Mouse (Mus musculus): ENCODE results near the gene Gm3625.
A peak's percentile ranks its signal among the peaks of the same experiment; 100 is the strongest.

Gm3625 gene

DNA sequence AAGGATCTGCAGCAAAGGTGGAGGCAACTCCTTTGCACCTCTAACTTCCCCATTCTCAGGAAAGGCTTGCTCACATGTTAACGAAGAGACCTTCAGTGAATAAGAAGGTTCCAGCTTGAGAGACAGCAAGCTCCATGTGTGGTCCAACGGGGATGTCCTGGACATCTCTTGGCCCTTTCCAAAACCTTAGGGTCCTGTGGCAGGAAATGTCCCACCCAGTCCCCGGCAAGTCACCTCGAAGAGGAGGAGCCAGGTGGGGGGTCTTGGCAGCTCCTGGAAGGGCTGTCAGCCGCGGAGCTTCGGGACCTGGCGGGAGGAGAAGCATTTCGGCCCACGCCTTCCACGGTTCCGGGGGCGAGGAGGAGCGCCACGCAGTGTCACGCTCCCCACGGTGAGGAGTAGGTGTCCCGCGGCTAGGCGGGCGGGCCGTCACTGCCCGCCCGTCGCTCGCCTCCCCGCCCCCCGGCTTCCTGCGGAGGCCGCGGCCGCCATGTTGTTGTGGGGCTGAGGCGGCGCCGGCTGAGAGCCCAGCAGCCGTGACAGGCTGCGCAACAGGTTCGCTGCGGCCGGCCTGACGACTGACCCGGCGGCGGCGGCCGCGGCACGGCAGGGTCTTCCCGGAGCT lies at the start of gene Gm3625, which contains the start of gene Itsn2:
Gm3625 (minus strand) TSS at position 387 of the 625 bp plus-strand sequence.
Itsn2 (plus strand) TSS at position 98 of the 625 bp plus-strand sequence.
- peak; percentile 35 to 63 for DNase-seq (ENCODE audit: low spot score in 2 of 2)

DNA sequence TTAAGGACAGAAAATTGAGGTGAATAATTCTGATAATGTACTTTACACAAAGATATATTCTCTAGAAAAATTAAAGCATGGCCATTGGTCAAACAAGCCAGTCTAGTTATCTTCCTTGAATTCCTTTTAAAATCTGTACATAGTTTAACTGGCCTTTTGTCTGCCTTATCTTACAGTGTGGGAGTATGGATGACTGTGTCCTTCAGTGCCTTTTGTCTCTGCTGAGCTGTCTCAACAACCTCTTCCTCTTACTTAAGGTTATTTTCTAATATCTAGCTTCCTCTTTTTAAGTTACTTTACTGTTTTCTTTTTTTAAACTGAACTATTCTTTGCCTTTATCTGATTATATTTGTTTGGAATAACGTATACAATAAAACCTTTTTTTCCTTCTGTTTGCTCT lies 48.0 kb upstream of the Gm3625 start:
- no peak for DNase-seq (ENCODE audit: low spot score in 2 of 2)

DNA sequence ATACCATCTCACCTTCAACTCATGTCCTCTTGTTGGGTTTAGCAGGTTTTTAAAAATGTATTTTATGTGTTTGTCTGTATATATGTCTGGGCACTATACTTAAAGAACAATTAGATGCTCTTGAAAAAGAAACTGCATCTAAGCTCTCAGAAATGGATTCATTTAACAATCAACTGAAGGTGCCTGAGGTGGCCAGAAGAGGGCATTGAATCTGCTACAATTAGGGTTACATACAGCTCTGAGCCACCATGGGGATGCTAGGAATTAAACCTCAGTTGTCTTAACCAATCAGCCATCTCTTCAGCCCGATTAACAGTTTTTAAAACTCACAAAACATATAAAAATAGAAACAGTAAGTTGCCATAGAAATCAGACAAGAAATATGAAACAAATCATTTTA lies 45.7 kb upstream of the Gm3625 start:
- no peak for DNase-seq (ENCODE audit: low spot score in 2 of 2)

DNA sequence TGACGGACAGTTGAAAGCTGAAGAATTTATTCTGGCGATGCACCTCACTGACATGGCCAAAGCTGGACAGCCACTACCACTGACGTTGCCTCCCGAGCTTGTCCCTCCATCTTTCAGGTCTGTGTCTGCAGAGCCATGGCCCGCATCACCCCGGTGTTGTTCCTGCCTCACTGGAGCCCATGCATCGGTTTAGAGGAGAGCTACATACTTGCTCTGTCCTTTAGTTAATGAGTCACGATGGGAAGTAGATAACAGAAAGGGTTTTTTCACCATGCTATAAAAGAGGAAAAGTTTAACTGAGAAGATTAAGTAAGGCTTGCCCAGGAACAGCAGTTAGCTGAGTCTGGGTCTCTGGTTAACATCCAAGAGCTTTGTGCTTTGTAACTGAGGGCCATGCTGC lies 40.2 kb upstream of the Gm3625 start:
- no peak for DNase-seq (ENCODE audit: low spot score in 2 of 2)

DNA sequence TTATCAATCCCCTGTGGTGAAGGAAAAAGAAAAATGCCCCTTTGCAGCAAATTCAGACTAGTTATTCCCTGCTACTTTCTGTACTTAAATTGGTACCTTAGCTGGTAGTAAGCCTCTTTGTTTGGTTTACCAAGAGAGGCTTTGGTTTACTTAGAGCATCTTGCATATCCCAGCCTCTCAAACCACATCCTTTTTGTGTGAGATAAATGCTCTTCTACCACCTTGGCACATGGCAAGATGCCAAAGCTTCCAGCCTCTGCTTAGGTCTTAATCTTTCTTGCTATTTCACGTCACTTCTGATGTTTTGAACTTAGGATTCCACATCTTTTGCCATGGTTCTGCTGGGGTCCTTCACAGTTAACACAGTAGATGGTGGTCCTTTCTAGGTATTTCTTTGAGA lies 31.5 kb upstream of the Gm3625 start:
- no peak for DNase-seq (ENCODE audit: low spot score in 2 of 2)

DNA sequence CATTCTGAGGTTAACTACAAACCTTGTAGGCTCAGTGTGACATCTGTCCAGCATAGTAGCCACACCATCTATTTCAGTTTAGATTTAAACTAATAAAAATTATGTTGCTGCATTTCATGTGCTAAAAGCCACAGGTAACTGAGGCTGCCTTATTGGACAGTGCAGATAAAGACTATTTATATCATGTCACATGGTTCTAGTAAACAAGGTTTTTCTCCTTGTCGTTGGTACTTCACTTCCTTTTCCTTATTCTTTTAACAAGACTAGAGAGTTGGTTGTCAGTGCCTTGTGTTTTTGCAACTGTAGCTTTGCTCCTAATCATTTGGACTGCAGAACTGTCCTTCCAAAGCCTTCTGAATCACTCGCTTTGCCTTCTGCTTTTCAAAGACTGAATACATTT lies 22.0 kb upstream of the Gm3625 start:
- DNase-seq (ENCODE audit: low spot score in 2 of 2) = no peak

DNA sequence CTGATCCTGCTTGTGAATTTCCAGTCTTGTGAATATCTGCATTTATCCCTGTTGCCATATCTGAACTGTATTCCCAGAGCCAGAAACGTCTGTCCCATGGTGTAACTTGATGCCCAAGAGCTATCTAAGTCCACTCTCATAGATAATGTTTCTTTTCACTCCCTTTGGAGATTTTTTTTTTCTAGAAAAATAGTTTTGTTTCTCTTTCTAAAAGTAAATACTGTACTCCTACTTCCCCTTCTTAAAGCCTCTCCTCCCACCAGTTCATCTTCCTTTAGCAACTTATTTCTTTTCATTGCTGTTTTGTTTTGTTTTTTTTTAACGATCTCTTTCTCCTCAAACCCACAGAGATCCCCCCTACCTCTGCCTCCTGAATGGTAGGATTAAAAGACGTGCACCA lies 13.9 kb upstream of the Gm3625 start:
- DNase-seq (ENCODE audit: low spot score in 2 of 2) = no peak

DNA sequence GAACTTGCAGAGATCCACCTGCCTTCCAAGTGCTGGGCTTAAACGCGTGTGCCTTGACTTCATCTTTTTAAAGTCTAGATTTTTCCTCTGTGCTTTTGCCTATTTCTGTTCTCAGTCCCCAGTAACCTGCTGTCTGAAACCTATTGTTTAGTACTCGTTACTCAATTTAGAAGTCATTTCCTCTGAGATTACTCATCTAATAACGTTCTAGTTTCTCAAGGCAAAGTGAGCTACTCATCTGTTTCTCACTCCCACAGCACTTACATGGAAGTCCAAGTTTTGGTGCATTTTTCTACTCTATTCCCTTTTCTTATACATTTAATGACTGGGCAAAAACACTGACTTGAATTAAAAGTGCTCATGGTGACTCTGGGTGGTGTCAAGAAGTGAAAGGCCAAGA lies 7.0 kb upstream of the Gm3625 start:
- no peak for DNase-seq (ENCODE audit: low spot score in 2 of 2)

DNA sequence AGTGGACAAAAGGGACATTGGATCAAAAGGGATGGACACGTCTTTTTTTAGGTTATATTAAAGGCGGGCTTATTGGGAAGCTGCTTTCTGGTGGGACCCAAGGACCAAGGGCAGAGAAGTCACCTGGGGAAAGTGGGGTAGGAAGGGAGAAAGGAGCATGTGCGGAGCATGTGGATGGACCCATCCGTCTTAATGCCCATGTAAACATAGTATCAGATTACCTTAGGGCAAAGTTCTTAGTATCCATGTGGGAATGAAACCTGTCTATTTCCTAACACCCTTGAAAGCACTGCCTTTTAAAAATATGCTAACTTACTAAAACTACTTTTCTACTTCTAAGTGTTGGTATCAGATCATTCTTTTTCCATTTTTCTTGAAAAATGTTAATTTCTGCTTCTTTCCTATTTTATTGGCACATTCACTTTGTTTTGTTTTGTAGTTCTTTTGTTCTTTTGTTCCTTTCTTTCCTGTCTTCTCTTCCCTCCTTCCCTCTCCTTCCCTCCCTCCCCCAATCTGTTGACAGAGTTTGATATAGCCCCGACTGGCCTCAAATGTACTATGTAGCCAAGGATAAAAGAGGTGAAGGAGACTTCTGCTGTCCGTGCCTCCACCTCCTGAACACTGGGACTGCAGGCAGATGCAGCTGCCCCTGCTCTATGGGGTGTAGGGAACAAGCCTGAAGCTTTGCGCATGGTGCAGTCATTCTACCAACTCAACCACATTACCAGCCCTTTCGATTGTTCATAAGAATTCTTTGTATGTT lies 6.1 kb upstream of the Gm3625 start:
- DNase-seq (ENCODE audit: low spot score in 2 of 2) = no peak

DNA sequence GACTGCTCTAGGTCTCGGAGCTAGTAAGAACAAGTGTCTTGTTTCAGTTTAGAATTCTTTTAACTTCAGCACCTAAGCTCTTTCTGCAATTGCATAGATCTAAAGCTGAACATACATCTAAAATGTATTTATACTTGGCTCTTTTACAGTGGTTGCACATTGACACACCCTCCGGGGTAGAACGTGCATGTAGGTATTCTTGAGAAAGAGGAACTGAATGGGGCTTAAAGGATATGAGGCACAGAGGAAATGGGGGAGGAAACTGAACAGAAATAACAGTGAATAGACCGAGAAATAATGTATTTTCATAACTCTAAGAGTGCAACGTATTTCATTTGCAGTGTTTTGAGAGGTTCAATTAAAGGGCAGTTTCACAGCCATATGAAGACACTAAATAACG lies 2.3 kb upstream of the Gm3625 start:
- no peak for DNase-seq (ENCODE audit: low spot score in 2 of 2)

DNA sequence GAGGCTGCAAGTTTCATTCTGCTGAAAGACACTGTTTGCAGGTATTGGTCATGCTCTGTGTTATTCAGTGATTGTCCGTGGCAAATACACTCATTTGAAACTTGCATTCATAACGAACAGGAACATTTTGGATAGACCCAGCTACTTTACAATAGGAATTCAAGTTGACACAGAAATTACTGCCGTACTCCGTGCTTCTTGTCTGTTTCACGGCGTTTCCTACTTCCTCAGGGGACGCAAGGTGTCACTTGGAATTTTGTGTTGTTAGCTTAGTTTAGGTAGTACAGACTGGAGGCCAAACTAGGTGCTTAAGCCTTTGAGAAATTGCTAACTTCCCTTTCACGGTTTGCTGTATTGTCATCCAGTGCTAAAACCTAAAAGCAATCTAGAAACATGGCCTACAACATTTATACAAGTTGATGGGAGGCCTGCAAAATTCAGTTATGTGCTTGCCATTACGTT lies 1.2 kb upstream of the Gm3625 start:
- no peak for DNase-seq (ENCODE audit: low spot score in 2 of 2)

DNA sequence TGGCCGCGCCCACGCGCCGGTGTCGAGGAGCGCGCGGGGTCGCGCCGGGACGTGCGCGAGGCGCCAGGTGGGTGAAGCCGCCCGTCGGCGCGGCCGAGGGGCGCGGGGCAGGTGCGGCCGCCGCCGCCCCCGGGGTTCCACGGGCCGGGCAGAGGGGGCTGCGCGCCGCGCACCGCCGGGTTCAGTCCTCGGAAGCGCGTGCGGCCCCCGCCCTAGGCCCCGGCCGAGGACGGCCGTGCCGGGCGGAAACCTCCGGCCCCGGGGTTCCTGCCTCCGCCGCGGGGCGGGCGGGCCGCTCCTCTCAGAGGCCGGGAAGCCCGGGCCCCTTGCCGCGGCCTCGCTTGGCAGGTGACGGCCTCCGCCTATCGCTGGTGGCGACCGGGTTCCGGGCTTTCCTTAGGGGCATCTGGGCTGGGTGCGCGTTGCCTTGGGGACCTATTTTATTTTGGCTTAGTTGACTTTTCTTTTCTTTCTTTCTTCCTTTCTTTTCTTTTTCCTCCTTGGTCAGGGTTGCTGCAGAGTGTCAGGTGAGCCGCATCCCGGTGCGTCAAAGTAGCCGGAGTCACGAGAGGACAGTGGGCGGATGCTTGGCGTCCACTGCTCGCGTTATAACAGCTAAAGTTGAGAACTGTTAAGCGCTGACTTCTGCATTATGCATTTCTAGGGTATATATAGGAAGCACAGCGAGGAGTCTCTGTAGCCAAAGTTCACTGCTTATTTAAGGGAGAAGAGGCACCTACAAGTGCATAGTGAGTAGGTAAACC lies 621 bp upstream of the Gm3625 start:
- peak in 1 of 2 experiments; percentile 33 for DNase-seq (ENCODE audit: low spot score in 2 of 2)

DNA sequence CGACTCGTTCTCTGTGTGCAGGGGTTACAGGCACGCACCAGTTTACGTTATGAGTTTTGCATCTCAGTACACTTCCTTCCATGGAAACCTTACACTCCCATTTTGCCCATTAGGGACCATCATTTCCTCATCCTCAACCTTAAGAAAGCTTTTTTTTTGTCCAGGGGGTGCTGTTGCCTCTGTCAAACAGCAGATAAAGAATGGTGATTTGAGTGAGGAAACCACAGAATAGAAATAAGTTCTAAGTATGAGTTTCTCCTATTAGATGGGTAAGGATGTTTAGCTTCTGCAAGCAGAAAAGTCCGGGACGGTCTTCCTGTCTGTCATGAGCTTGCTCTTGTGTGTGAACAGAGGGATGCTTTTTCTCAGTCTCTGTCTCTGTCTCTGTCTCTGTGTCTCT lies 702 bp downstream of the Gm3625 start:
- no peak for DNase-seq (ENCODE audit: low spot score in 2 of 2)

DNA sequence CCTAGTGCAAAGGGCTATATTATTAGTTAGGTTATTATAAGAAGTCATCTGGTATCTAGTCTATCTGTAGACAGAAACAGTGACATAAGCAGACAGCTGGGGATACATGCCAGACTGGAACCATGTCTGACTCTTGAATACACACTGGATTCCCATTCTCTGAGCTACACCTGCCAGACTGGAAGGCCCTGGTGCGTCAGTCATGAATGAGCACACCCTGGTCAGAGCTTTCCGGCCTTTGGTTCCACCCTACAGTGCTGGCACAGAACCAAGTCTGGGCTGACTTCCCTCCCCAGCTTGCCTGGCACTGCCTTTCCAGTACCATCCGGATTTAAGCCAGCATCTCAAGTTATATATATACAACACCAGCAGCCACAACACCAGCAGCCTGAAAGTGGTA lies 4.1 kb downstream of the Gm3625 start:
- DNase-seq (ENCODE audit: low spot score in 2 of 2) = peak in 1 of 2 experiments; percentile 51

DNA sequence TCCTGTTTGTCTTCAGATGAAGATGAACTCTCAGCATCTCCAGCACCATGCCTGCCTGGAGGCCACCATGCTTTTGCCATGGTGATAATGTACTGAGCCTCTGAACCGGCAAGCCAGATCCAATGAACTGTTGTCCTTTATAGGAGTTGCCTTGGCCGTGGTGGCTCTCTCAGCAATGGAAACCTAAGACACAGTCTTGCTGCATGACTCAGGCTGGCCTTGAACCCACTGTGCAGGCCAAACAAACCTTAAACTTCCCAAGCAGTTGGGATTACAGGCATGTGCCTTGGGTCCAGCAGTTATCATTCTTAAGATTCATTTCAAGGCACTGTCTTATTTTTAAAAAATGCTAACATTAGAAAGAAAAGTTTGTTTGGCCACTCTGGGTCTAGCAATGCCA lies 4.9 kb downstream of the Gm3625 start:
- DNase-seq (ENCODE audit: low spot score in 2 of 2) = no peak

DNA sequence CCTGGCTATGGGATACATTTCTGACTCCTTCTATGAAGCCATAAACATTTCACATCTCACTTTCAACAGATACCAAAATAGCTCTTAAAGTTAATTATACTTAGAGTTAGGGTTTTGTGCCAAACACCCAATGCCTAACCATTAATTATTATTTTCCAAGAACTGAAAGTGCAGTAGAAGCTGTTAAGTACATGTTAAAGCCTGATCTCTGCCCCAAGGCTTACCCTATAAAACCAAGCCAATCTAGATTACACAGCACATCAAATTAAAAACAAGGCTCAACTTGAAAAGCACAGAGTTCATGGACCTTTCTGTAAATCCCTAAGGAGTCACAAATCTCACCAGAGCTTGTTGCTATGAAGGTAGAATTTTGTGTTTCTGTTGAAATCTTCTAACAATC lies 10.4 kb downstream of the Gm3625 start:
- no peak for DNase-seq (ENCODE audit: low spot score in 2 of 2)

DNA sequence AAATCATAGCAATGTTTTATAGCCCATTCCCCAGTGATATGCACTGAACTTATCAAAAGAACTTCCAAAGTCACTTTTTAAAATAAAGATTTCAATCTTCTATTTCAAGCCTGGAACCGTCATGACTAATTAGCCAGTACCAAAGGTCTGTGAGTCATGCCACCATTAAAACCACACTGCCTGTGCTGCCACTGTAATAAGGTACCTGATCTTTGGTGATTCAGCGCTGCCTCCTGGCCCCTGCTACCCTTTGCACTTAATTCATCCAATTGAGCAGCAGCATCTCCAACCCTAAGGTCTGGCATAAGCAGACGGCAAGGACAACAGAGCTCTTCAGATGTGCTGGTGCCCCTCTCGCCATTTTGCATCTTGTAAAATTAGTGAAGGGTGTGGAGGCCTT lies 18.7 kb downstream of the Gm3625 start:
- no peak for DNase-seq (ENCODE audit: low spot score in 2 of 2)

DNA sequence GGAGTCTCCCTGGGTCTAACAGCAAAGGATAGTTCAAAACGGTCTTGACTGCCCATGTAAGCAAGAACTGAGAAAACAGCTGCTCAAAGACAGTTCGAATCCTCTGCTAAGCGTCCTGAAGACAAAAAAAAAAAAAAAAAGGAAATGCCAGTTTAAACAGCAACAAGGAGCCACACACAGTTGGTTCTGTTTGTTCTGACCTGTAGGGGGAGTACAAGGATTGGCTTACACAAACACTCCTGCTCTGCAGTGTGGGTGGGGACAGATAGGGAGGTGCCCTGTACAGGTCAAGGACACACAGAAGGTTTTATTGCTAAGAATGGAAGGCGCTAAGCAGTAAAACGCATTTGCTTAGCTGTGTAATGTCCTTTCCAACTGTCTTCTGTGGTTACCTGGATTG lies 20.9 kb downstream of the Gm3625 start:
- no peak for DNase-seq (ENCODE audit: low spot score in 2 of 2)

DNA sequence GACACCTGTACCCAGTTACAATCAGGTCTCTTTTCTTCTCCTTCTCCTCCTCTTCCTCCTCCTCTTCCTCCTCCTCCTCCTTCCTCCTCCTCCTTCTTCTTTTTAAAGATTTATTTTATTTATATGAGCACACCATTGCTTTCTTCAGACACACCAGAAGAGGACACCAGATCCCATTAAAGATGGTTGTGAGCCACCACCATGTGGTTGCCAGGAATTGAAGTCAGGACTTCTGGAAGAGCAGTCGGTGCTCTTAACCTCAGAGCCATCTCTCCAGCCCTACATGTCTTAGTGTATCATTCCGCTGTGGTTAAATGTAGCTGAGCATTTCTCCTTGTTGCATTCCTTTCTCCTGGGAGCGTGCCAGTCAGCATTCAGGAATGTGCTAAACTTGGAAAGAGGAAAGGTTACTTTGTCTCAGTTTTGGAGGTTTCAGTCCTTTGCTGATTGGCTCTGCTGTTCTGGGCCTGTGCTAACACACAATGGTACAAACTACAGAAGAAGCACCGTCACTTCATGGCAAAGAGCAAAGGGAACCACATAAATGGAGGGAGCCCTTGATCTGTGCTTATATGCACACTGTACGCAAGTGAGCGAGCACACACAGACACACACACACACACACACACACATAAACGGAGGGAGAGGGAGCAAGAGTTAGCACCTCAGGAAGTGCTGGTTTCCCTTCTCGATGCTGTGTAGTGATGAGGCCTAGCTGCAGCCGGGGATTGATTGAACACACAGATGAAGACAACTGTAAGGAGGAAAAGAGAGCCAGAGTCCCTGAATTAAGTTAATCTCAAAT lies 34.0 kb downstream of the Gm3625 start:
- DNase-seq (ENCODE audit: low spot score in 2 of 2) = no peak

DNA sequence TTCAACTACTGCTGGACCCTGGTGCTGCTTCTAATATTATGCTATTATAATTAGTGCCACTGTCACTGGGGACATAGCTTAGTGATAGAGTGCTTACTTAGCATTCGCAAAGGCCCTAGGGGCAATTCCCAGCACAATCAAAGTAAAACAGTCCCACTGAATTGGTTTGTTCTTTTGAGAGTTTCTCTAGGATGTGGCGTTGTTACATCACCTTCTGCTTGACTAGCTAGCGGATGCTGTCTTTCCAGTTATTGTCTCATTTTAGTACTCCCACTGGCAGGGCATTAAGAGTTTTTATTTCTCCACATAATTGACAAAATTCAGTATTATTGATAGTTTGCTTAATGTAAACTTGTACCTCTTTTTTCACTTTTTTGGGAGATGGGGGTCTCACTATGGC lies 34.7 kb downstream of the Gm3625 start:
- no peak for DNase-seq (ENCODE audit: low spot score in 2 of 2)

DNA sequence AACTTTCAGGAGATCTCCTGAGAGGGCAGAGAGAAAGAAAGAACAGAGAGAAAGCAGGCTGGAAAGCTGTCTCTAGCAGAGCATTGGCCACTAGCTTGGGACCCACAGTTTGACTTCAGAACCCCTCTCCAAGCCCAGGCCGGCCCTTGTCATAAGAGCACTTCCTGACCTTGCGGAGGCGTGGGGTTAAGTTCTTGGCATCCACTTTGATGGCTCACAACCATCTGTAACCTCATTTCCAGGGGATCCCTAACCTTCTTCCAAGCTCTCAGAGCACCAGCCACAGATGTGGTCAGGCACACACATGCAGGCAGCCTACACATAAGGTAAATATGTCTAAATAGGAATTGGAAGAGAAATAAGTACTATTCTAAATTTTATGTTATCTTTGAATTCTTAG lies 35.3 kb downstream of the Gm3625 start:
- DNase-seq (ENCODE audit: low spot score in 2 of 2) = no peak

DNA sequence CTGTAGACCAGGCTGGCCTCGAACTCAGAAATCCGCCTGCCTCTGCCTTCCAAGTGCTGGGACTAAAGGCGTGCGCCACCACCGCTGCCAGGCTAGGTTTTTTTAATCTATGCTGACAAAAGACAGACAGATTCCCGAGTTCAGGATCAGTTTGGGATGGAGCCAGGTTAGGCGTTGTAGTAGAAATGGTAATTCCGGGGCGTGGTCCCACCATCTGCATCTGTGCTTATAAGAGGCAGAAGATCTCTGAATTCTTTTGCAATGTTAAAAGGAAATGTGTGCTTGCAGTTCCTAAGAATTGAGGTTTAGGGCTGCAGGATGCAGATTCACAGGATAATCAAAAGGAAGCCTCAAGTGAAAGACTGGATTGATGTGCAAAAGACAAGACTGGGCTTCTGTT lies 35.8 kb downstream of the Gm3625 start:
- no peak for DNase-seq (ENCODE audit: low spot score in 2 of 2)
